Mouse (Mus musculus) lung, adult 2 months (tissue): ENCODE data around the gene Dennd1c.

Experiments used
- CTCF ChIP-seq: fragments of 200-500 bp; IDR thresholded peaks from 2 replicates; pipeline ENCODE4 v1.5.1; 2011; ENCODE audit warnings: mild to moderate bottlenecking, low read length, control low read depth; ENCODE audit not compliant: insufficient read depth
- POLR2A ChIP-seq: fragments of 200-500 bp; IDR thresholded peaks from 2 replicates; pipeline ENCODE4 v1.6.1; 2011; ENCODE audit warnings: low read depth, mild to moderate bottlenecking, control low read depth, low read length, borderline replicate concordance; ENCODE audit errors: extremely low read depth

DNA sequence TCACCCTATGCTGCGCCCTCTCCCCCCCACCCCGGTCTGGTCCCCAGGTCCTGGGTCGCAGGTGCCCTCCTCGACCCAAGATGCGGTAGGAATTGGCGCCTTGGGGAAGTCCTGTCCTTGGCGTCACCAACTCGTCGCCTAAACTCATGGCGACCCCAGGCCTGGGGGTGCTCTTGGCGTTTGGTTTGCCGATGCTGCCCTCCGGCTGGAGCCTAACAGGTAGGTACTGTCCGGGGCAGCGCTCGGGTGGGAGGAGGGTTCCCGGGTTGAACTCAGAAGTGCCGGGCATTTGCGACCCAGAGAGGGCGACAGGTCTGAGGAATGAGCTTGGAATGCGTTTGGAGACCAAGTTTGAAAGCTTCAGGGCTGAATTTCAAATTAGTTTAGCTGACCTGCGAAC is 15.8 kb downstream of the Dennd1c start:
- TF ChIP-seq POLR2A: no peak
- TF ChIP-seq CTCF: no peak
